Comparison of ENCODE assay signal across 21 mouse cellular contexts in genomic region chr16:33863208-33863751, GRCm38 (mm10). TPM values are rescaled to one million over a fixed set of nuclear protein-coding genes. Genes with fewer than 3 reads are reported as not detected.
DNase-seq lines count a peak whose midpoint lies in the region; TF ChIP-seq lines count a peak whose summit lies in the region.
"Had no signal": no experiment of that assay in that cellular context is flagged by ENCODE, and none has a peak within 500 bp of the region (broad histone marks: within the 10 kb centered on the region; RNA-seq: fewer than 3 reads in every experiment).

No protein-coding gene starts in this region.

- DNase-seq in cerebellum, adult 2 months = peak; percentile 54 to 71
- DNase-seq in cerebellum, postnatal 4 days (ENCODE audit: low spot score in 2 of 2) = no peak
- peak; percentile 59 to 66 for DNase-seq in kidney, adult 8-10 months
- DNase-seq in kidney, adult 18-20 months = no peak
- DNase-seq in NIH3T3 (ENCODE audit: low read depth) = peak; percentile 28
- peak; percentile 48 to 55 for DNase-seq in cerebellum, postnatal 25 days
- DNase-seq in layer of hippocampus, postnatal 10 days (ENCODE audit: low spot score in 2 of 2) = no peak
- no peak for DNase-seq in natural killer cell, adult 2 months (ENCODE audit: low spot score in 2 of 2)
- DNase-seq: adrenal gland, adult 8-10 months; B cell, adult 2 months; heart, postnatal 10 days; lung, embryonic 14.5 days; right cerebral cortex, postnatal 4 days had no signal

- H3K4me1 ChIP-seq in cerebellum, adult 2 months (ENCODE audit: control insufficient read depth, insufficient read depth, low read length) = peaks cover 32% of the 10 kb centered on the region

- 13% methylated on average over 5 of the region's 5 CpGs for WGBS in cerebellum, adult 2 months

- no peak for TF ChIP-seq CTCF in cerebellum, adult 2 months (IDR thresholded peaks at IDR 0.05; ENCODE audit: borderline replicate concordance, insufficient read depth, low read depth, low read length)

- peak overlapping the region; percentile 72; the same call in 1 of the 2 replicates for H3K27ac ChIP-seq in cerebellum, adult 2 months (ENCODE audit: insufficient read depth, low read length)
- H3K27ac ChIP-seq: embryonic facial prominence, embryonic 13.5 days; heart, embryonic 13.5 days; hindbrain, embryonic 14.5 days; left cerebral cortex, adult 2 months; limb, embryonic 12.5 days; liver, embryonic 15.5 days; neural tube, embryonic 12.5 days had no signal

- no peak for TF ChIP-seq POLR2A in cerebellum, adult 2 months (IDR thresholded peaks at IDR 0.05; ENCODE audit: borderline replicate concordance, insufficient read depth, low read length)

- H3K27me3 ChIP-seq in cerebellum, adult 2 months (ENCODE audit: control insufficient read depth, insufficient read depth, low read length) = no peaks in the 10 kb centered on the region
- H3K27me3 ChIP-seq: embryonic facial prominence, embryonic 13.5 days; heart, embryonic 13.5 days; limb, embryonic 12.5 days; liver, embryonic 15.5 days; neural tube, embryonic 12.5 days had no signal

- no peak overlapping the region for H3K4me3 ChIP-seq in cerebellum, adult 2 months (replicated peaks; ENCODE audit: insufficient read depth, low read depth, low read length)
- H3K4me3 ChIP-seq: embryonic facial prominence, embryonic 13.5 days; erythroblast, embryonic 14.5 days; heart, embryonic 13.5 days; left cerebral cortex, adult 2 months; limb, embryonic 12.5 days; liver, embryonic 15.5 days; neural tube, embryonic 12.5 days had no signal

RNA-seq across cellular contexts. Expression of gene Itgb5, which starts 33.8 kb away (rescaled TPM):
- 59.0 and 66.8 TPM in 2 replicates for polyA plus RNA-seq in cerebellum, adult 2 months (2012; rRNA removed)
- 10 to 100 TPM; 33.7 to 37.6 TPM for total RNA-seq in layer of hippocampus, postnatal 10 days (2021)

Comparison
In these comparisons a context has a peak if more than half of its experiments do, and no peak if none do; other contexts are left out.
1. DNase-seq: peak in cerebellum, adult 2 months (2 of 2), kidney, adult 8-10 months (2 of 2), NIH3T3 (single experiment) and cerebellum, postnatal 25 days (2 of 2); none in cerebellum, postnatal 4 days (0 of 2), kidney, adult 18-20 months (single experiment), layer of hippocampus, postnatal 10 days (0 of 2) and natural killer cell, adult 2 months (0 of 2).